Mouse (Mus musculus) induced T-regulatory cell, adult 2 months (primary cell): ENCODE data around the gene Rnf40.

ENCODE experiments used
- DNase-seq: peaks from one replicate; pipeline ENCODE4 v3.0.0-alpha.2; 2012; ENCODE audit warnings: low read depth

Gene Rnf40

DNA sequence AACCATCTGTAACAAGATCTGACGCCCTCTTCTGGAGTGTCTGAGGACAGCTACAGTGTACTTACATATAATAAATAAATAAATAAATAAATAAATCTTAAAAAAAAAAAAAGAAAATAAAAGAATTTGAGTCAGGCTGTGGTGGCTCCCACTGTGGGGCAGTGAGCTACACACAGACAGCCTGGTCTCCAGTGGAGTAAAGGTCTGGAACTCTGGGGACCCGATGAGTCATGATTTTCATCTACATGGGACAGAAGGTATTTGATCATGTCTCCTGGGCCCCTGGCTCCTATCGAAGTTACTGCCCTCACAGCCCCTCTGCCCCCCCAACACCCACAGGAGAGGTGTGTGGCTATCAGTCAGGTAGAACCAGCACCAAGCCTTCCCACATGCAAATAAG, 63.1 kb downstream of the Rnf40 start:
- DNase-seq, result no peak

DNA sequence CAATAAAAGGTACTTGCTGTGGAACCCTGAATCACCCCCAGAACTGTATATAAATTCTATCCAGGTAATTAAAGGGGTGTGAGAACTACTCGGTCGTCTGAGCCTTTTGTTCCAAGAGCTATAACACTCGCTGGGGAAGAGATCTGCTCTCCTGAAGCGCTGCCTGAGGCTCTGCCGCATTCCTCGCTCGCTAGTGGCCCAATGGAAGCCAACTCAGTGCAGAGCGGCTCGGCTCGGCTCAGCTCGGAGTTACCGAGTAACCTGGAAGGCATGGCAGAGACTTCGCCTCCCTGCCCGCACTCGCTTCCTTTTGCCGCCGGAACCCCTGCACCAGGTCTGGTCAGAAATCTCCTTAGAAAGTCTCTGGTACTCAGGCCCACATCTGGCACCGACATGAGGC, 63.5 kb downstream of the Rnf40 start:
- DNase-seq, result no peak

DNA sequence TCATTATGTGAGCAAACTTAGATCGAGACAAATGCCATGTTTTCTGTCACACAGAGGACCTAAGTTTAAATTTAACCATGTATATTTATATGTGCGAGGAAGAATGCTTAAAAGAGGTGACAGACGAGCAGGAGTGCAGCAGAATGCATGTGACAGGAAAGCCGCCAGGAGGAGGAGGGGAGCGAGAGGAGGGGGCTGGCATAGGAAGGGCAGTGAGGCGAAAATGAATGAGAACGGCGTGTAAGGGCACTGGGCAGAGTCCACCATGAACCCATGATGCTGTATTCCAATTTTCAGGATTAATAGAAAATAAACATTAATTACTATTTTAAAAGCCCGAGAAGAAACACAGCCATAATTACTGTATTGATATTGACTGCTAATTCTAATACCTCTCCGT, 65.8 kb downstream of the Rnf40 start:
- no peak for DNase-seq
